Mouse (Mus musculus) midbrain, embryonic 15.5 days (tissue): ENCODE data around the gene Mup2. TPM values are rescaled to one million over a fixed set of nuclear protein-coding genes. Genes with fewer than 3 reads are reported as not detected.
"Not testable (repeated sequence)": the region's sequence is repeated elsewhere in the genome, so short reads cannot be mapped to it uniquely, and the experiment has no call there.

ENCODE experiments used
- ATAC-seq: fragments of 200-750 bp; cut with Nextera tagmentation; replicated peaks from 2 replicates; pipeline ENCODE4 v1.8.0; 2017; ENCODE audit warnings: moderate TSS enrichment
- H3K27ac ChIP-seq: fragments of 300-500 bp; sonication (generic); 2 replicates; pipeline ENCODE4 v1.5.1; 2015; ENCODE audit warnings: mild to moderate bottlenecking, inconsistent platforms
- H3K27me3 ChIP-seq: fragments of 300-500 bp; sonication (generic); replicated peaks from 2 replicates; pipeline ENCODE4 v1.6.1; 2015; ENCODE audit warnings: inconsistent platforms
- H3K36me3 ChIP-seq: fragments of 300-500 bp; sonication (generic); replicated peaks from 2 replicates; pipeline ENCODE4 v1.6.1; 2015; ENCODE audit warnings: inconsistent platforms
- H3K4me1 ChIP-seq: fragments of 300-500 bp; sonication (generic); 2 replicates; pipeline ENCODE4 v1.6.1; 2015; ENCODE audit warnings: inconsistent platforms
- H3K4me2 ChIP-seq: fragments of 300-500 bp; sonication (generic); 2 replicates; pipeline ENCODE4 v1.6.1; 2015; ENCODE audit warnings: inconsistent platforms, mild to moderate bottlenecking, moderate library complexity
- H3K4me3 ChIP-seq: fragments of 300-500 bp; sonication (generic); 2 replicates; pipeline ENCODE4 v1.5.1; 2015; ENCODE audit warnings: mild to moderate bottlenecking, inconsistent platforms
- H3K9ac ChIP-seq: fragments of 300-500 bp; sonication (generic); 2 replicates; pipeline ENCODE4 v1.6.1; 2015; ENCODE audit warnings: mild to moderate bottlenecking, inconsistent platforms
- H3K9me3 ChIP-seq: fragments of 300-500 bp; sonication (generic); 2 replicates; pipeline ENCODE4 v1.6.1; 2016; ENCODE audit warnings: inconsistent platforms
- polyA plus RNA-seq: library from polyadenylated mRNA; unstranded; fragments of >200 nt; fragmentation: Nextera tagmentation; extraction: Ambion mirVana; gene quantifications from 2 replicates; pipeline ENCODE4 v1.2.1, GENCODE M21; 2015

Gene Mup2
- not detected in 2 replicates for polyA plus RNA-seq

GRCm38 (mm10) chr4:60154189-60154588 lies at the start of gene Mup2:
Mup2 (minus strand) TSS chr4:60154289.
- H3K27ac ChIP-seq, H3K4me1 ChIP-seq, H3K9ac ChIP-seq, H3K4me3 ChIP-seq, H3K4me2 ChIP-seq, H3K36me3 ChIP-seq, ATAC-seq, H3K27me3 ChIP-seq, H3K9me3 ChIP-seq: not testable (repeated sequence)

Other genes with a start within 250 kb of the Mup2 start
- gene Slc46a2, start 239.2 kb downstream of the Mup2 start, polyA plus RNA-seq: 0.05 and 0.11 TPM in 2 replicates
- gene Mup4, start 193.6 kb downstream of the Mup2 start, polyA plus RNA-seq: not detected in 2 replicates
- gene Mup6, start 190.0 kb downstream of the Mup2 start, polyA plus RNA-seq: not detected in 2 replicates
- gene Mup7, start 83.8 kb downstream of the Mup2 start, polyA plus RNA-seq: not detected in 2 replicates
- not detected in 2 replicates for gene Mup8, start 68.3 kb upstream of the Mup2 start, polyA plus RNA-seq